Mouse (Mus musculus): ENCODE measurements around the gene Cers4.

Cers4 gene

GRCm38 (mm10) chr8:4492851-4493685 lies at the start of gene Cers4:
Gene Cers4, plus strand, starts transcription at chr8:4493026.
- peak; percentile 70 for DNase-seq (ENCODE audit: extremely low spot score, low spot score)

GRCm38 (mm10) chr8:4458165-4458564 lies 34.7 kb upstream of the Cers4 start:
- DNase-seq (ENCODE audit: extremely low spot score, low spot score), result no peak

DNA sequence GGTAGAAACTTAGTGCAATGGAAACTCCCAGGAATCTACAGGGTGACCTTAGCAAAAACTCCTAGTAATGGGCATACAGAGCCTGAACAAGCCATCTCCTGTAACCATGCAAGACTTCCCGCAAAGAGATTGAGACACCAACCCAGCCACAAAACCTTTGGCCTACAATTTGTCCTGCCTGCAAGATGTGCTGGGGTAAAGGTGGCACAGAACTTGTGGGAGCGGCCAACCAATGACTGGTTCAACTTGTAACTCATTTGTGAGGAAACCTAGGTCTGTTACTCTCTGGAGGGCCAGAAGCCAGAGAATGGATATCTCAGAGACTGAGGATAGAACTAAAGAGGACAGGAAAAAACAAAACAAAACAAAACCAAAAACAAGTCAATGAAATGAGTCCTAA lies 29.8 kb upstream of the Cers4 start:
- no peak for DNase-seq (ENCODE audit: extremely low spot score, low spot score)

DNA sequence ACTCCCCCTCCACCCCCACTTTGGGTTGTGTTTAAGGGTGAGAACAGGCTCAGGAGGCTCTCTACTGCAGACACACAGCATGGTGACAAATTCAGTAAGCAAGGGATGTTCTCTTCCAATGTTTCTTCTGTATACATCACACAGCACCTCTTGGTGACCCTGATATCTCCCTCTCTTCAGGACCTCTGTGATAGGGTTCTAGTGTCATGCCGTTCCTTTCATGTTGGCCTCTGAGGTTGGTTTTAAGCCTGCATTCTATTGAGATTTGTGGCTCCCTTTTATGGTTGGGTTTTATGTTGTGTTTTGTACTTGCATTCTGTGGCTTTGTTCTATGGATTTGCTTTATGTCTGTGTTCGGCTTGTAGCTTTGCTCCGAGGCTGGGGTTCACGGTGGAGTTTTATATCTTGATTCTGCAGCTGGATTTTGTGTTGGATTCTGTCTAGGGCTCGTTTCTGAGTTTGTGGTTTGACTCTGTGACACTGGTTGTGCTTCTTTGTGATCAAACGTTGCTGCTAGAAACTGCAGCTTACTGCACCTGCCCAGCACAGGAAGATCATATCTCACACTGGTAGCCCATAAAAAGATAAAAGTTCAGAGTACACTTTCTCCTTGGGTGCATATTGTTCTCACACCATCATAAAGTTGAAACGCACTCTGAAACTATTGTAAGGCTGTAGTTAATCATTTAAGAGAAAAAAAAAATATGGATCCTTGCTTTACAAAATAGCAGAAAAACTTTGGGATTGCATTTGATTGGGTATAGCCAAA lies 18.2 kb upstream of the Cers4 start:
- DNase-seq (ENCODE audit: extremely low spot score, low spot score), result no peak

DNA sequence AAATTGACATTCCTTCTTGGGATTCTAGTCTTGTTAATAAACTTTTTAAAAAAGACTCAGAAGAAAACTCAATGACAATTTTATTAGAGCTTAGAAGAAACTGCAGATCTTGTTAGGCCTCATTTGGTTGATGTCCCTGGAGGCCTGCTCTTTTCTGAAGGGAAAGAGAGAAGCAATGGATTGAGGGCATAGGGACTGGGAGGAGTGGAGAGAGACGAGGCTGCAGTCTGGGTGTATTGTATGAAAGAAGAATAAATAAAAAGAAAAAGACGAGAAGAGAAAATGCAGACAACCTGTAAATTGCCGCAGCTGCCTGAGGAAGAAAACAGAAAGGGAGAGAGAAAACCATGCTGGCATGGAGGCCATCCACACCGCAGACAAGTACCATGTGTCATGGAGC lies 11.7 kb upstream of the Cers4 start:
- no peak for DNase-seq (ENCODE audit: extremely low spot score, low spot score)

DNA sequence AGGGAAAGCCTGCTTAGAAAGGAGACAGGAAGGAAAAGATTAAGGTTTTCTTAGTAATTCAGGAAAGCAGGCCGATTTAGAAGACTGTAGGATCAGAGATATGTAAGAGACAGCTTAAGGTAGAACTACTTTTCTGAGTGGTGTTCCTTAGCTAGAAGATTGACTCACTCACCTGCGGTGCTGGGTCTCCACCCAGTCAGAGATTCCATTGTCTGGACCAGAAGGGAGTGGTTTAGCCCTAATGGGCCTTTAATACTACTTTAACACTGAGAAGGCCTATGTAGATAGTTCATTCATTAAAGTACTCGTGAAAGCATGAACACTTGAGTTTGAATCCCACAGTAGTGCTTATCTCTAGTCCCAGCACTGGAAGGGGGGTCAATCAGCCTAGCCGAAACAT lies 11.2 kb upstream of the Cers4 start:
- DNase-seq (ENCODE audit: extremely low spot score, low spot score), result no peak

GRCm38 (mm10) chr8:4482501-4482900 lies 10.3 kb upstream of the Cers4 start:
- no peak for DNase-seq (ENCODE audit: extremely low spot score, low spot score)

GRCm38 (mm10) chr8:4483330-4483729 lies 9.5 kb upstream of the Cers4 start:
- DNase-seq (ENCODE audit: extremely low spot score, low spot score), result no peak

DNA sequence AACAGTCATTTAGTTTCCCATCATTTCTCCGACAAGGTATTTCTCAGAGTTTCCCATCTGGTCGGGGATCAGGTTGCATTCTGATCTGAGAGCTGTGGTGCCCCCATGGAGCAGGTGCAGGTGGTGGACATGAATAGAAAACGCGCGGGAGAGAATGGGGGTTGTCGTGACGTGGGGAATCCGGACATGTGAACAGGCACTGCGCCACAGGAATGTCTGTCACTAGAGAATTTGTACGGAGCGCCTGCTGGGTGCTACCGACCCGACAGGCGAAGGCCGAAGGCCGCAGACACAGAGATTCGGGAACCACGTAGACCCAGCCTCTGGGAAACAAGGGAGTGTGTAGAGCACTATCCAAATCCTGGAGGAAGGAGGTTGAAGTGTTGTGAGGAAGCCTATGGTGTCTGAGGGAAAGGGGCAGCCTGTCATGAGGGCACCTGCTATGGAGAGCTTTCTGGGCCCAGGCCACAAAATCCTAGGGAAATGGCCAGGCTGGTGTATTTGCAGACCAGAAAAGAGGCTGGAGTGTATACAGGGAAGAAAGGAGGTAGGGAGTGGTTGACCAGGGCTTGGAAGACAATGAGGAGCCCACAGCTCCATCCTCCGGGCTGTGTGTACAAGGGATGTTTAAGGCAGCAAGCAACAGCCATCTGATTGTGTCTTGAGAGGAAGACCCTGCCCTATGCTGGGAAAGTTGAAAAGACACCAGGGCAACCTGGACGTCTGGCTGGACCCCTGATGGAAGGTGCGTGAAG lies 1.0 kb downstream of the Cers4 start:
- DNase-seq (ENCODE audit: extremely low spot score, low spot score), result peak; percentile 37

DNA sequence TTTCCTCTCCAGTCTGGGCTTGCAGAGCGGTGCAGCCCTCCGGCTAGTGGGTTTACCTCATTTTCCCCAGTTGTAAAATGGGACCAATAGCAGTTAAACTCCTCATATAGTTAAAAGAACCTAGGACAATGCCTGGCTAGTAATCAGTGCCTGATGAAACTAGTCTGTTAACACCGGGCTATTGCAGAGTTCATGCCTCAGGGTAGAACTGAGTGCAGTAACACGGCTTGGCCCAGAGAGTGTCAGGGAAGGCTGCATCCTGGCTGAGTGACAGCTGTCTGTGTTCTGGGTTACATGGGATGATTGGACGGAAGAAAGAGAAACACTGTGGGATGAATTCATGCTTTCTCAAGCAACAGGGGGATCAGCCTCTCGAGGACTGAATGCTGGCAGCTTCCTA lies 3.1 kb downstream of the Cers4 start:
- no peak for DNase-seq (ENCODE audit: extremely low spot score, low spot score)

- no peak for DNase-seq (ENCODE audit: extremely low spot score, low spot score)
Observed at GRCm38 (mm10) chr8:4497610-4498009, 4.8 kb downstream of the Cers4 start.

DNA sequence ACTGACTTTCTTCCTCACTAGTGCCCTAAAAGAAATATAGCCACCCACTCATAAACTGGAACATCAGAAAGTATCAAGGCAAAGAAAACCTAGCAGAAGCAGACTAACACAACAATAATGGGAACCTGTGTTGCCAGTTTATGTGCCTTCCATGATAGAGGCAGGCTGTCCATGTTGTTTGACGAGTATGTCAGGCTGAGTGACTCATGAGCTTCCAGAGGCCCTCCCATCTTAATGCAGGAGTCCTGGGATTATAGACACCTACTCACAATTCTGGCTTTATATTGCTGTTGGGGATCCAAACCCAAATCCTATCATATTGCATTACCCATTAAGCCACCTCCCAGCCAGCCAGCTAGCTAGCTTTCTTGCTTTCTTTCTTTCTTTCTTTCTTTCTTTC lies 12.5 kb downstream of the Cers4 start:
- no peak for DNase-seq (ENCODE audit: extremely low spot score, low spot score)

- DNase-seq (ENCODE audit: extremely low spot score, low spot score), result no peak
Observed at GRCm38 (mm10) chr8:4507527-4507926, 14.7 kb downstream of the Cers4 start.

- no peak for DNase-seq (ENCODE audit: extremely low spot score, low spot score)
Observed at GRCm38 (mm10) chr8:4510824-4511223, 18.0 kb downstream of the Cers4 start.

- no peak for DNase-seq (ENCODE audit: extremely low spot score, low spot score)
Observed at GRCm38 (mm10) chr8:4511429-4512115, 18.7 kb downstream of the Cers4 start.

DNA sequence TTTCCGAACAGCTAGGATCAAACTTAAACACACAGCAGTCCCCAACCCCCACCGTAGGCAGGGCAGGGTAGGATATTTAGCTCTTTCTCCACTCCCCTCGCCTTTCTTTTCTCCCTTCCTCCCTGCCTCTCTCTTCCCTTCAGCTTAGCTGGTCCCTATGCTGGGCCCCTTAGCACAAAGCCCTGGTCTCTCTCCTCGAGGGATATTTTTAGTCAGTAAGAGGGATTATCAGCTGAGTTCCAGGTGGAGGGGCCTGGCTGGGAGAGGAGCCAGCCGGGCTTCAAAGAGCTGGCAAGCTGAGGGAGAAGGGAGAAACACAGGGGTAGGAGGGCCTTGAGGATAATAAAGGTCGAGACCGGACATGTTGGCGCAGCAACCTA lies 19.3 kb downstream of the Cers4 start:
- no peak for DNase-seq (ENCODE audit: extremely low spot score, low spot score)

DNA sequence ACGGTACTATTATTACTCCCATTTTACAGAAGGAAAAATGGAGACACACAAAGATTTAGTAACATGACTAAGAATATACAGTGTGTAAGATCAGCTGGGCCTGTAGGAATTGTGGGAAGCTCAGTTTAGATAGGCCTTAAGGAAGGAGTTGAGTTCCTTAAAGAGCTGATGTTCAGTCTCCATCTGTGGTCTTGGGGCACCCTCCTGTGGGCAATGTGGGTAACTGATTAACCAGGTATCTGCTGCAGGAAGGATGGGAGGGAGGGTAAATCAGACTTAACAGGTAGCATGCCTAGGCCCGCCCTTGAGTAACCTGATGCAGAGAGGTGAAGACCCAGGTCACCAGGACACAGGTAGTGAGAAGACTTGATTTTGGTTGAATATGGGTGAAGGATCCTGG lies 23.3 kb downstream of the Cers4 start:
- DNase-seq (ENCODE audit: extremely low spot score, low spot score), result no peak

- no peak for DNase-seq (ENCODE audit: extremely low spot score, low spot score)
Observed at GRCm38 (mm10) chr8:4521472-4521871, 28.6 kb downstream of the Cers4 start.

DNA sequence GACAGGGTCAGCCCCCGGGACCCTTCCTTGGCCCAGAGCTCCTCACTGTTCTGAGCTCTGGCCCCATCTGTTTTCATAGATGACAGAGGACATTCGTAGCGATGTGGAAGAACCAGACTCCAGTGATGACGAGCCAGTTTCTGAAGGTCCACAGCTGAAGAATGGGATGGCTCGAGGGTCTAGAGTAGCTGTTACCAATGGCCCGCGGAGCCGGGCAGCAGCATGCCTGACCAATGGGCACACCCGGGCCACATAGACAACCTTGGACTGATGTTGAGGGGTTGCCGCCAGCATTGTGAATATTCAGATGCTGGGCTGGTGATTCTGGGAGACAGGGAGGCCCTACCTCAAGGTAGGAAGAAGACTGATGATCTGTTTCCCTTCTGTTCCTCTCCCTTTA lies 30.7 kb downstream of the Cers4 start:
- DNase-seq (ENCODE audit: extremely low spot score, low spot score), result peak; percentile 8

Data from neural tube, embryonic 10.5 days (tissue).